Mouse (Mus musculus): ENCODE measurements around the gene Tmprss3. TPM values are rescaled to one million over a fixed set of nuclear protein-coding genes. Genes with fewer than 3 reads are reported as not detected.

The Tmprss3 gene
- polyA plus RNA-seq, 1 experiment = 0.24 TPM

GRCm38 (mm10) chr17:31129452-31129851, 69.3 kb downstream of the Tmprss3 start, which contains the start of gene Tff3:
TSS of gene Tff3 (minus strand) at chr17:31129646.
- no peaks in the 10 kb centered on the region for H3K36me3 ChIP-seq (ENCODE audit: control insufficient read depth, insufficient read depth, low read length, poor library complexity, severe bottlenecking)
- no peak within 1 kb of the TSS for H3K4me3 ChIP-seq (ENCODE audit: low read depth, low read length)
- H3K4me1 ChIP-seq (ENCODE audit: control insufficient read depth, insufficient read depth, low read length) = no peaks in the 10 kb centered on the region
- TF ChIP-seq POLR2A (IDR thresholded peaks at IDR 0.05; ENCODE audit: insufficient read depth, low read length) = no peak
- no peak for TF ChIP-seq EP300 (IDR thresholded peaks at IDR 0.05; ENCODE audit: insufficient read depth, low read depth, low read length)
- TF ChIP-seq CTCF (IDR thresholded peaks at IDR 0.05; ENCODE audit: low read depth, low read length) = no peak
- no peaks in the 10 kb centered on the region for H3K27me3 ChIP-seq (ENCODE audit: control insufficient read depth, insufficient read depth, low read length, poor library complexity, severe bottlenecking)
- H3K9me3 ChIP-seq (replicated peaks; ENCODE audit: control insufficient read depth, insufficient read depth, low read length, poor library complexity, severe bottlenecking) = no peaks in the 10 kb centered on the region
- H3K27ac ChIP-seq (ENCODE audit: insufficient read depth, low read length) = no peak within 1 kb of the TSS
- no peak within 1 kb of the TSS for H3K9ac ChIP-seq (ENCODE audit: low read depth, poor library complexity, severe bottlenecking)

Other genes starting within 250 kb of the Tmprss3 start
- not detected in 2 replicates for gene Umodl1, start 244.3 kb downstream of the Tmprss3 start, polyA plus RNA-seq (2011; ENCODE audit: insufficient read depth, insufficient read length, low read depth, missing spikeins)
- gene Abcg1, start 141.3 kb downstream of the Tmprss3 start, polyA plus RNA-seq (2011; ENCODE audit: insufficient read depth, insufficient read length, low read depth, missing spikeins) = 8.4 and 11.7 TPM in 2 replicates
- gene Tff3, start 69.3 kb downstream of the Tmprss3 start, polyA plus RNA-seq (2011; ENCODE audit: insufficient read depth, insufficient read length, low read depth, missing spikeins) = not detected in 2 replicates
- not detected in 2 replicates for gene Tff2, start 54.7 kb downstream of the Tmprss3 start, polyA plus RNA-seq (2011; ENCODE audit: insufficient read depth, insufficient read length, low read depth, missing spikeins)
- gene Tff1, start 33.7 kb downstream of the Tmprss3 start, polyA plus RNA-seq (2011; ENCODE audit: insufficient read depth, insufficient read length, low read depth, missing spikeins) = not detected in 2 replicates
- 3.5 and 4.4 TPM in 2 replicates for gene Ubash3a, start 8.9 kb upstream of the Tmprss3 start, polyA plus RNA-seq (2011; ENCODE audit: insufficient read depth, insufficient read length, low read depth, missing spikeins)
- gene Rsph1, start 78.4 kb upstream of the Tmprss3 start, polyA plus RNA-seq (2011; ENCODE audit: insufficient read depth, insufficient read length, low read depth, missing spikeins) = 11.3 and 11.5 TPM in 2 replicates
- 13.4 and 14.6 TPM in 2 replicates for gene Slc37a1, start 87.8 kb upstream of the Tmprss3 start, polyA plus RNA-seq (2011; ENCODE audit: insufficient read depth, insufficient read length, low read depth, missing spikeins)
- gene Pde9a, start 187.2 kb upstream of the Tmprss3 start, polyA plus RNA-seq (2011; ENCODE audit: insufficient read depth, insufficient read length, low read depth, missing spikeins) = 11.0 and 12.1 TPM in 2 replicates